Mouse (Mus musculus) G1E (cell line): ENCODE measurements around the gene Nckap5. TPM values are rescaled to one million over a fixed set of nuclear protein-coding genes. Genes with fewer than 3 reads are reported as not detected.

Experiments
- ATAC-seq: 2 replicates; pipeline ENCODE4 v1.8.0; 2016; ENCODE audit warnings: mild to moderate bottlenecking; ENCODE audit not compliant: insufficient number of reproducible peaks, poor library complexity, low FRiP score, severe bottlenecking; ENCODE audit errors: extremely low read depth
- DNase-seq: peaks from one replicate; pipeline ENCODE4 v3.0.0; 2012; ENCODE audit warnings: low spot score
- H3K27me3 ChIP-seq: 2 replicates; pipeline ENCODE4 v1.6.1; 2012; ENCODE audit warnings: mild to moderate bottlenecking, low read length, inconsistent platforms; ENCODE audit not compliant: insufficient read depth
- H3K36me3 ChIP-seq: replicated peaks from 2 replicates; pipeline ENCODE3; 2012; ENCODE audit warnings: mild to moderate bottlenecking, inconsistent platforms
- H3K4me1 ChIP-seq: 2 replicates; pipeline ENCODE4 v1.6.1; 2012; ENCODE audit warnings: low read depth, low read length, inconsistent platforms, mixed read lengths; ENCODE audit not compliant: insufficient read depth
- H3K4me3 ChIP-seq: 2 replicates; pipeline ENCODE4 v1.5.1; 2012; ENCODE audit warnings: low read depth, mild to moderate bottlenecking, inconsistent platforms, low read length, moderate library complexity, mixed read lengths
- H3K9me3 ChIP-seq: replicated peaks from 2 replicates; pipeline ENCODE4 v1.6.1; 2012; ENCODE audit warnings: inconsistent platforms
- CTCF ChIP-seq: IDR thresholded peaks from 2 replicates; pipeline ENCODE4 v1.5.1; 2012; ENCODE audit warnings: low read depth, low read length, inconsistent platforms, mixed read lengths
- GATA1 ChIP-seq: IDR thresholded peaks from 2 replicates; pipeline ENCODE4 v1.6.1; 2012; ENCODE audit warnings: borderline replicate concordance, low read length, inconsistent platforms, mixed read lengths
- GATA2 ChIP-seq: IDR thresholded peaks from 2 replicates; pipeline ENCODE4 v1.6.1; 2012; ENCODE audit warnings: low read depth, low read length, inconsistent platforms, borderline replicate concordance
- POLR2AphosphoS5 ChIP-seq: IDR thresholded peaks from 2 replicates; pipeline ENCODE4 v1.6.1; 2012; ENCODE audit warnings: low read depth, low read length, inconsistent platforms; ENCODE audit not compliant: insufficient replicate concordance
- TAL1 ChIP-seq: conservative IDR thresholded peaks from 2 replicates; pipeline ENCODE4 v1.6.1; 2012; ENCODE audit warnings: low read depth, low read length, inconsistent platforms, mixed read lengths
- polyA plus RNA-seq: library from polyadenylated mRNA; stranded (reverse); fragments of >175 nt; gene quantifications from 2 replicates; pipeline ENCODE4 v1.2.3, GENCODE M21; 2012
- total RNA-seq, 2 experiments: library from RNA; stranded (forward) in 1 of 2; stranded (reverse) in 1 of 2; fragments of 200-1000 nt in 1 of 2; fragments of >200 nt in 1 of 2; fragmentation: Nextera tagmentation in 1 of 2; gene quantifications; 2 replicates each; pipeline ENCODE4 v1.2.3; 2014 to 2017

The Nckap5 gene
- total and polyA plus RNA-seq, 3 experiments, result 0.15 to 0.44 TPM; not detected in 1

DNA sequence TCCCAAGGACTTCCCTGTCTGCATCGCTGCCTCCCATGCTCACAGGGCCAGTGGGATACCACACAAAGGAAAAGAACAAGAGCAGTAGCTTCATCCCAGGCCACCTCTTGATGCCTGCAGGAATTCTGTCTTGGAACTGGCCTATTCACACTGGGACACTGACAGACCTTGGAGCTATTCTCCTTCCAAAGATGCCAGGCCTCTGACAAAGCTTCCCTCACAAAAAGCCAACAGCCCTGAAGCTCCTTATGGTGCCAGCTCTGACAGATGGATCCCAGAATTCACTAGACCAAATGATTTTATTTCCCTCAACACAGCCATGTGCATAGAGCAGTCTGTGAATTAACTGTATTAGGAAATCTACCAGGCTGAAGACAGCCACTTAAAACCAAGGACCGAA, 143.9 kb downstream of the Nckap5 start:
- DNase-seq (no peak), ATAC-seq (no peak)
- no peak for TF ChIP-seq GATA1
- no peak for TF ChIP-seq GATA2
- TF ChIP-seq POLR2AphosphoS5, result no peak
- no peak for TF ChIP-seq CTCF
- no peaks in the 10 kb centered on the region; the same call in 1 of the 2 replicates for H3K27me3 ChIP-seq
- no peaks in the 10 kb centered on the region for H3K36me3 ChIP-seq
- peaks cover 60% of the 10 kb centered on the region for H3K9me3 ChIP-seq
- no peak overlapping the region for H3K4me3 ChIP-seq
- H3K4me1 ChIP-seq, result no peaks in the 10 kb centered on the region

DNA sequence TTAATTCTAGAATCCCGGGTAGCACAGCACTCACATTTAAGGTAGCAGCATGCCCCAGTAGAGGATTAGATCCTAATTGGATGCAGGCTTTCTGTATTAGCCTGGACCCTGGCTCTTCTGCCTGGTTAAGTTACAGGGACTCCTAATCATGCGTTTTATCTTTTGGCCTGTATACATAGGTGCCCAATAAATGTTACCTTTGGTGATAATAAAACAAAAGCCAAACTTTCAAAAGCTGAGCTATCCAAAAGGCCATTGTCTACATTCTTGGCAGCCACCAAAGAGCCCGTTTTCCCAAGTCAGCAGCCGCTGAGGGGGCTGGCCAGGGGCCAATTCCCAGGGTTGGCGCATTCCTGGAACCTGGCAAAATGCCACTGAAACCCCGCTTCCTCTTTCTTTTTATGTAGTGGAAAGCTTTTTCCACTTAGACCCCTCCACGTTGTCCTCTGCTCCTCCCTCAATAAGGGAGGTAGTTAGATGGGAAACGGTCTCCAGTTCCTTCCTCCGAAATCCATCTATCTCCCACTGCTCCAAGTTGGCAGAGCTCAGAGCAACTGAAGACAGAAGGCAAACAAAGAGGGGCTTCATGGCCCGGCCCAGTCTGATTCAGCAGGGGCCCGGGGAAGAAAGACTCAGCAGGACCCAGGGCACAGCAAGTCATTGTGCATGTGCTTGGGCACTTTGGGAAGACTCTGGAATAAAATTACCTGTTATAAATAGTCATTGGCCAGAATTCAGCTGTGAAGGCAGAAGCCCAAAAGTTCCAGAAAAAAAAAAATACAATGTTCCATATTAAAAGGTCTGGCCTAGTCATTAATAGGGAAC, 146.8 kb downstream of the Nckap5 start:
- no peak overlapping the region for H3K4me3 ChIP-seq
- no peak for ATAC-seq
- TF ChIP-seq GATA2, result no peak
- TF ChIP-seq CTCF, result no peak
- no peak for TF ChIP-seq POLR2AphosphoS5

DNA sequence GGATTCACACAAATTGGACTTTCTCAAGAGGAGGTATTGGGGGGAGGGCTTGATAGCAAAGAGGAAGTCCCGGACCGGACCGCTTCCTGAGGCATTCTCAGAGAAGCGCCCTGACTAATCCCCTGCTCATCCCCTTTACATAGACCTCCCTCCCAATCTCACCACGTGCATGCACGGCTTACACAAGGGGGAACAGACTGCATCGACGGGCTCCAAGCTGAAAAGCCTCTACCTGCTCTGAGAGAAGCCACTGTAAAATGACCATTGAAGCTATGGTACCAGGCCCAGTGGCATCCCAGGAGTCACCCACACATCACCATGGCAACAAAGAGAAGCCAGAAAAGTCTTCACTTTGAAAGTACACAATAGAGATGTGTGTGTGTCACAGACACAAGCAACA, 148.8 kb downstream of the Nckap5 start:
- TF ChIP-seq GATA2 (no peak), CTCF (no peak), TAL1 (no peak), GATA1 (no peak), POLR2AphosphoS5 (no peak)
- no peak for DNase-seq
- no peaks in the 10 kb centered on the region; the same call in 1 of the 2 replicates for H3K27me3 ChIP-seq
- no peaks in the 10 kb centered on the region for H3K4me1 ChIP-seq
- H3K9me3 ChIP-seq, result peaks cover 45% of the 10 kb centered on the region
- no peak overlapping the region for H3K4me3 ChIP-seq
- H3K36me3 ChIP-seq, result no peaks in the 10 kb centered on the region
- no peak for ATAC-seq

More for the DNA sequence above, 146.8 kb downstream of the Nckap5 start:
- DNase-seq, result no peak
- Histone ChIP-seq H3K4me1 (no peaks in the 10 kb centered on the region), H3K9me3 (peaks cover 57% of the 10 kb centered on the region), H3K27me3 (no peaks in the 10 kb centered on the region; the same call in 1 of the 2 replicates), H3K36me3 (no peaks in the 10 kb centered on the region)

DNA sequence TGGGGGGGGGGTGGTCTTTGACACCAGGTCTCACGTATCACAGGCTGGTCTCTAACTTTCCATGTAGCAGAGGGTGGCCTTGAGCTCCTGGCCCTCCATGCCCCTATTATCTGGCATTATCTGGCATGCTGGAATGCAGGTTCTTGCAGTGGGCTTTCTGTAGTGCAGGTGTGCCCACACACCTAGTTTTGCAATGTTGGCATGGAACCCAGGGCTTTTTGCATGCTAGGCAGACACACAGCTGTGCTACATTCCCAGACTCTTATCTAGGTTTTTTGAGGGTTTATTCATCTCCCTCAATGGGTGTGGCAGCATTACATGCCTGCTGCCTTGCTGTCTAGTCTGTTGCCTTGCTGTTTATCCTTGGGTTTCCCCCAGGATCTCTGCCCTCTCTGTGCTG, 151.3 kb downstream of the Nckap5 start:
- TF ChIP-seq CTCF, result no peak
- no peak for TF ChIP-seq POLR2AphosphoS5
- no peak for TF ChIP-seq TAL1
- no peak for TF ChIP-seq GATA2
- no peak for TF ChIP-seq GATA1
- Histone ChIP-seq H3K4me1 (no peaks in the 10 kb centered on the region), H3K36me3 (no peaks in the 10 kb centered on the region), H3K4me3 (no peak overlapping the region), H3K9me3 (peaks cover 30% of the 10 kb centered on the region), H3K27me3 (no peaks in the 10 kb centered on the region)
- no peak for DNase-seq
- ATAC-seq, result no peak

DNA sequence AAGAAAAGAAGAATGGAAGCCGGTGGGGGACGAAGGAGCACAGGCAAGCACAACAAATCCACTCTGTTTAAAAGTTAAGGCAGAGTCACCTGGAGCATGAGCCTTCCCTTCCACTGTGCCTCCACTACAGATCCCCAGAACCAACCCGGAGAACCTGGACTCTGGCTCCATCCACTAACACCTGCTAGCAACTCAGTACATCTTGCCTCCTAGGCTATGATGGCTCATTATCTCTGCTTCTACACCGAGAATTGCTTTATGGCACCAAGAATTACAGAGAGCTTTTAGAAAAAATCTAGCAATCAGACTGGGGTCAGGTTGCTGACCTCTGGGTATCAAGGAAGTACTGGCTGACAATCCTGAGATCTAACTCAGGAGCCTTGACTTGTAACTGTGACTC, 153.3 kb downstream of the Nckap5 start:
- DNase-seq (no peak), ATAC-seq (no peak)
- no peaks in the 10 kb centered on the region for H3K4me1 ChIP-seq
- peaks cover 23% of the 10 kb centered on the region for H3K9me3 ChIP-seq
- H3K27me3 ChIP-seq, result no peaks in the 10 kb centered on the region
- no peaks in the 10 kb centered on the region for H3K36me3 ChIP-seq
- H3K4me3 ChIP-seq, result no peak overlapping the region
- TF ChIP-seq GATA2 (no peak), TAL1 (no peak), CTCF (no peak), GATA1 (no peak)

DNA sequence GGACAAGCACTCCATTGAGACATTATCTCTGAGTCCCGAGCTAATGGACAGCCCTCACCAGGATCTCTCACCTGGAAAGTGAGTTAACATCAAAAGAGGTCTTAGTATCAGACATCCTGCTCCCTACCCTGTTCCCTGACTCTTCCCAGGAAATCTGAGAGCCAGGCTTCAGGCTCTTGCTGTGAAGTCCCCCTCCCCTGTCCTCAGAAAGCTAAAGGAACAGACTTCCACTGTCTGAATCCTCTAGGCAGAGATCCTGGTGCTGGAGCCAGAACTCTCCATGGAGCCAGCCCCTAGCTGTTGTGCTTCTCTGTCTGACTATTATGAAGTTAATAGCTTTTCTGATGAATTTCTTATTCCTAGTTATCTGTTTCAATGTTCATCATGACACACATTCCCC, 153.8 kb downstream of the Nckap5 start:
- DNase-seq, result no peak
- Histone ChIP-seq H3K4me3 (no peak overlapping the region), H3K36me3 (no peaks in the 10 kb centered on the region), H3K9me3 (peaks cover 19% of the 10 kb centered on the region), H3K4me1 (no peaks in the 10 kb centered on the region), H3K27me3 (no peaks in the 10 kb centered on the region)
- TF ChIP-seq TAL1 (no peak), POLR2AphosphoS5 (no peak), GATA2 (no peak), CTCF (no peak)
- no peak for ATAC-seq
